Mouse (Mus musculus) CD4-positive naive resting alpha-beta T cell, adult 57 days (primary cell): ENCODE results near the gene Bloc1s3. TPM values are rescaled to one million over a fixed set of nuclear protein-coding genes. Genes with fewer than 3 reads are reported as not detected.

Experiments used
- total RNA-seq: library from RNA; stranded (reverse); gene quantifications from one replicate; pipeline ENCODE4 v1.2.4, GENCODE M21; 2023

Gene Bloc1s3
- 4.1 TPM for total RNA-seq

DNA sequence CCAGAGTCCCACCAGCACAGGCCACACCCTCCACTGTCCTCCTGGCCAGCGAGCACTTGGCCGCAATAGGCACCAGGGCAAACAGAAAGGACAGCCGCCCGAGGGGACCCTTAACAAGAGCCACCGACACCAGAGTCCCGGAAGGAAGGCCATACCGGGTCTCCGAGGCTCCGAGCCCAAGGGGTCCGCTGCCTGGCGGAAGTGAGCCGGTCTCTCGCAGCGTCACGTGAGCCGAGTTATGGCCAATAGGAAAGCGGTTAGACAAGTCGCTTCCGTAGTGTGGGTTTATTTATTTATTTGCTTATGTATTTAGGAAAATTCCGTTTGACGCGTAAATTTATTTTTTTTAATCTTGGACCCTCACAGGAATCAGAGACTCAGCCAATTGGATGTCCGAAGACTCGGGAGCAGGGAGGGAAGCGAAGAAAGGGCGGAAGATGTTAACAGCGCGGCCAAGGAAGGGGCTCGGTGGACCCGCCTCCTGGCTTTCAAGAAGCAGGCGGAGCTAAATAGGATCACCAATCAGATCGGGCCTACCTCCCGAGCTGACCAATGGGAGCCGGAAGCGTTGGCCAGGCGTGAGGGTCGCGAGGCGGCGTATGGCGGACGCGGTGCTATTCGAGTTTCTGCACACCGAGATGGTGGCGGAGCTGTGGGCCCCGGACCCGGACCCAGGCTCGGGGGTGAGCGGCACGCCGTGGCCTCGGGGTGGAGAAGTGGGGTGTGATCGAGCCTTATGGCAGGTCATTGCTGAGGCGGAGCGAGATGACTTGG lies at the start of gene Bloc1s3, which contains the start of gene Trappc6a:
Gene Bloc1s3, minus strand, starts transcription at position 218 of the 774 bp plus-strand sequence.
Gene Trappc6a, plus strand, starts transcription at position 246 of the 774 bp plus-strand sequence.

GRCm38 (mm10) chr7:19517652-19518365 lies 9.6 kb upstream of the Bloc1s3 start, which contains the start of gene Nkpd1:
Gene Nkpd1 (plus strand): TSS chr7:19517838.

GRCm38 (mm10) chr7:19462884-19463381 lies 45.2 kb downstream of the Bloc1s3 start, which contains the start of gene Exoc3l2:
Gene Exoc3l2 (plus strand): TSS chr7:19463331.

DNA sequence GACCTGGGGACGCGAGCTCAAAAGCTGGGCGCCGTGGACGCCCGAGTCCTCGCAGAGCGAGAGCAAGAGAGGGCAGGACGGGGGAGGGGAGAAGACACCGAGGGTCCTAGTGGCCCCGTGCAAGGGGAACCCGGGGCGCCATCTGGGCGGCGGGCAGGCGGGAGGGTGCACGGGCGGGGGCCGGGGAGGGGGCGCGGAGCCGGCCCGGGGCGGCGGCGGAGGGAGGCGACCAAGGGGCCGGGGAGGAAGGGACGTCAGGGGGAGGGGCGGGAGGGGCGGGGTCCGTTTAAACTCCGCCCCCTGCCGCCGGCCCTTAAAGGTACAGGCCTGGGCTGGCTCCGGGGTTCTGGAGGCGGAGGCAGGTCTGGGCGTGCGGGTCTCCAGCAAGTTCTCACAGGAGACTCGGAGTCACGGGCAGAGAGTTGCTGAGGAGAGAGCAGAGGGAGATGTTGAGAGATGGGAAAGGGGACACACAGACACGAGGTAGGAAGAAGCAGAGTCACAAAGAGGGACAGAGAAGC lies 49.5 kb downstream of the Bloc1s3 start, which contains the start of gene Mark4:
Gene Mark4, minus strand, starts transcription at position 231 of the 521 bp plus-strand sequence.

Other genes with a start within 250 kb of the Bloc1s3 start
- gene Vasp, start 236.6 kb downstream of the Bloc1s3 start, total RNA-seq: 277 TPM
- gene Ppm1n, start 228.3 kb downstream of the Bloc1s3 start, total RNA-seq: 0.89 TPM
- gene Rtn2, start 225.7 kb downstream of the Bloc1s3 start, total RNA-seq: not detected
- gene Fosb, start 198.3 kb downstream of the Bloc1s3 start, total RNA-seq: 869 TPM
- 55.4 TPM for gene Ercc1, start 163.6 kb downstream of the Bloc1s3 start, total RNA-seq
- 15.5 TPM for gene Cd3eap, start 148.9 kb downstream of the Bloc1s3 start, total RNA-seq
- gene Ppp1r13l, start 148.6 kb downstream of the Bloc1s3 start, total RNA-seq: 1.5 TPM
- gene Ercc2, start 126.4 kb downstream of the Bloc1s3 start, total RNA-seq: 74.3 TPM
- 7.1 TPM for gene Klc3, start 104.3 kb downstream of the Bloc1s3 start, total RNA-seq
- gene Ckm, start 103.6 kb downstream of the Bloc1s3 start, total RNA-seq: not detected
- 34.7 TPM for gene Mark4, start 49.5 kb downstream of the Bloc1s3 start, total RNA-seq
- gene Exoc3l2, start 45.0 kb downstream of the Bloc1s3 start, total RNA-seq: not detected
- 25.3 TPM for gene Trappc6a, start within 50 bp of the Bloc1s3 start, total RNA-seq
- not detected for gene Nkpd1, start 9.5 kb upstream of the Bloc1s3 start, total RNA-seq
- gene Ppp1r37, start 54.7 kb upstream of the Bloc1s3 start, total RNA-seq: 61.6 TPM
- gene Zfp296, start 68.9 kb upstream of the Bloc1s3 start, total RNA-seq: 0.83 TPM
- gene Gemin7, start 69.2 kb upstream of the Bloc1s3 start, total RNA-seq: 52.5 TPM
- 84.2 TPM for gene Clasrp, start 96.1 kb upstream of the Bloc1s3 start, total RNA-seq
- 56.3 TPM for gene Relb, start 121.1 kb upstream of the Bloc1s3 start, total RNA-seq
- gene Clptm1, start 156.7 kb upstream of the Bloc1s3 start, total RNA-seq: 76.6 TPM
- gene Apoc2, start 169.6 kb upstream of the Bloc1s3 start, total RNA-seq: not detected
- gene Gm44805, start 173.1 kb upstream of the Bloc1s3 start, total RNA-seq: not detected
- not detected for gene Apoc4, start 173.1 kb upstream of the Bloc1s3 start, total RNA-seq
- 2.0 TPM for gene Apoc1, start 184.3 kb upstream of the Bloc1s3 start, total RNA-seq
- 38.1 TPM for gene Apoe, start 190.8 kb upstream of the Bloc1s3 start, total RNA-seq
- 56.8 TPM for gene Tomm40, start 207.1 kb upstream of the Bloc1s3 start, total RNA-seq
- 0.62 TPM for gene Nectin2, start 242.1 kb upstream of the Bloc1s3 start, total RNA-seq